Mouse (Mus musculus): ENCODE measurements at regions not wholly inside any gene's neighbourhood (a gene's known extent, or its start where the extent isn't known, plus 50 kb on each side); places are given as distances from the start of the nearest gene placed in this dataset.

GRCm38 (mm10) chr4:62878927-62879326, 86.4 kb upstream of the Zfp618 start:
- no peak overlapping the region for H3K4me3 ChIP-seq (ENCODE audit: insufficient read depth, low read length)
- TF ChIP-seq CTCF (IDR thresholded peaks at IDR 0.05; ENCODE audit: low read depth, low read length) (no peak), POLR2A (IDR thresholded peaks at IDR 0.05; ENCODE audit: borderline replicate concordance, low read depth, low read length) (no peak)
- no peak overlapping the region for H3K27ac ChIP-seq (ENCODE audit: insufficient read depth, low read depth, low read length)

GRCm38 (mm10) chr4:62881824-62882223, 83.5 kb upstream of the Zfp618 start:
- Histone ChIP-seq H3K27ac (ENCODE audit: insufficient read depth, low read depth, low read length) (no peak overlapping the region), H3K4me3 (ENCODE audit: insufficient read depth, low read length) (no peak overlapping the region), H3K4me1 (ENCODE audit: control insufficient read depth, insufficient read depth, low read length) (no peaks in the 10 kb centered on the region)
- no peak for TF ChIP-seq POLR2A (IDR thresholded peaks at IDR 0.05; ENCODE audit: borderline replicate concordance, low read depth, low read length)
- TF ChIP-seq CTCF (IDR thresholded peaks at IDR 0.05; ENCODE audit: low read depth, low read length) = 0 out of 2 replicates have a peak, but pooled peaks have one; percentile 22

More at GRCm38 (mm10) chr4:62878927-62879326, 86.4 kb upstream of the Zfp618 start:
- no peaks in the 10 kb centered on the region for H3K4me1 ChIP-seq (ENCODE audit: control insufficient read depth, insufficient read depth, low read length)

GRCm38 (mm10) chr4:62882276-62882675, 83.1 kb upstream of the Zfp618 start:
- Histone ChIP-seq H3K4me1 (ENCODE audit: control insufficient read depth, insufficient read depth, low read length) (no peaks in the 10 kb centered on the region), H3K4me3 (ENCODE audit: insufficient read depth, low read length) (no peak overlapping the region), H3K27ac (ENCODE audit: insufficient read depth, low read depth, low read length) (no peak overlapping the region)
- TF ChIP-seq POLR2A (IDR thresholded peaks at IDR 0.05; ENCODE audit: borderline replicate concordance, low read depth, low read length) = no peak
- TF ChIP-seq CTCF (IDR thresholded peaks at IDR 0.05; ENCODE audit: low read depth, low read length) = no peak

GRCm38 (mm10) chr4:62888736-62889135, 76.6 kb upstream of the Zfp618 start:
- no peak for TF ChIP-seq CTCF (IDR thresholded peaks at IDR 0.05; ENCODE audit: low read depth, low read length)
- no peak for TF ChIP-seq POLR2A (IDR thresholded peaks at IDR 0.05; ENCODE audit: borderline replicate concordance, low read depth, low read length)
- Histone ChIP-seq H3K4me3 (ENCODE audit: insufficient read depth, low read length) (no peak overlapping the region), H3K4me1 (ENCODE audit: control insufficient read depth, insufficient read depth, low read length) (no peaks in the 10 kb centered on the region), H3K27ac (ENCODE audit: insufficient read depth, low read depth, low read length) (no peak overlapping the region)

- TF ChIP-seq POLR2A (IDR thresholded peaks at IDR 0.05; ENCODE audit: borderline replicate concordance, low read depth, low read length) (no peak), CTCF (IDR thresholded peaks at IDR 0.05; ENCODE audit: low read depth, low read length) (peak; percentile 88)
- Histone ChIP-seq H3K4me3 (ENCODE audit: insufficient read depth, low read length) (no peak overlapping the region), H3K4me1 (ENCODE audit: control insufficient read depth, insufficient read depth, low read length) (no peaks in the 10 kb centered on the region), H3K27ac (ENCODE audit: insufficient read depth, low read depth, low read length) (no peak overlapping the region)
Measured at GRCm38 (mm10) chr4:62889708-62890107, 75.7 kb upstream of the Zfp618 start.

GRCm38 (mm10) chr4:62890588-62891580, 74.5 kb upstream of the Zfp618 start:
- Histone ChIP-seq H3K4me1 (ENCODE audit: control insufficient read depth, insufficient read depth, low read length) (no peaks in the 10 kb centered on the region), H3K27ac (ENCODE audit: insufficient read depth, low read depth, low read length) (no peak overlapping the region), H3K4me3 (ENCODE audit: insufficient read depth, low read length) (no peak overlapping the region)
- TF ChIP-seq POLR2A (IDR thresholded peaks at IDR 0.05; ENCODE audit: borderline replicate concordance, low read depth, low read length) (no peak), CTCF (IDR thresholded peaks at IDR 0.05; ENCODE audit: low read depth, low read length) (no peak)

GRCm38 (mm10) chr4:62912891-62913290, 52.5 kb upstream of the Zfp618 start:
- Histone ChIP-seq H3K4me1 (ENCODE audit: control insufficient read depth, insufficient read depth, low read length) (no peaks in the 10 kb centered on the region), H3K4me3 (ENCODE audit: insufficient read depth, low read length) (no peak overlapping the region), H3K27ac (ENCODE audit: insufficient read depth, low read depth, low read length) (no peak overlapping the region)
- TF ChIP-seq CTCF (IDR thresholded peaks at IDR 0.05; ENCODE audit: low read depth, low read length) = no peak
- no peak for TF ChIP-seq POLR2A (IDR thresholded peaks at IDR 0.05; ENCODE audit: borderline replicate concordance, low read depth, low read length)

All from bone marrow macrophage, adult 2 months (primary cell).